Comparison of ENCODE assay signal across 26 mouse cellular contexts in genomic region chr8:80835401-80835800, GRCm38 (mm10). TPM values are rescaled to one million over a fixed set of nuclear protein-coding genes. Genes with fewer than 3 reads are reported as not detected.
"Had no signal": no experiment of that assay in that cellular context is flagged by ENCODE, and none has a peak within 500 bp of the region (broad histone marks: within the 10 kb centered on the region; RNA-seq: fewer than 3 reads in every experiment).

No protein-coding gene starts in this region.

- H3K9ac ChIP-seq: kidney, embryonic 15.5 days; limb, embryonic 13.5 days; liver, embryonic 12.5 days; liver, embryonic 15.5 days; lung, embryonic 15.5 days; midbrain, embryonic 13.5 days; neural tube, embryonic 13.5 days had no signal

- DNase-seq: kidney, postnatal 14 days; layer of hippocampus, adult 9-11 months; liver; lung, adult 18-20 months; lung, postnatal 10 days; lung, postnatal 36 days; retina, postnatal 1 day; right cerebral cortex, postnatal 25 days; spleen, adult 18-20 months; thymus, adult 2 months; thymus, postnatal 14 days; thymus, postnatal 4 days had no signal

- ATAC-seq: liver, embryonic 12.5 days; midbrain, embryonic 13.5 days; midbrain, embryonic 16.5 days had no signal

- H3K27ac ChIP-seq: kidney, embryonic 15.5 days; limb, embryonic 10.5 days; limb, embryonic 13.5 days; liver, embryonic 12.5 days; liver, embryonic 15.5 days; lung, embryonic 15.5 days; midbrain, embryonic 10.5 days; midbrain, embryonic 13.5 days; neural tube, embryonic 13.5 days had no signal

- H3K4me1 ChIP-seq: megakaryocyte, embryonic 14.5 days had no signal

- H3K4me2 ChIP-seq: kidney, embryonic 15.5 days; limb, embryonic 13.5 days; liver, embryonic 12.5 days; liver, embryonic 15.5 days; lung, embryonic 15.5 days; midbrain, embryonic 13.5 days; neural tube, embryonic 13.5 days had no signal

- H3K27me3 ChIP-seq: kidney, embryonic 15.5 days; limb, embryonic 13.5 days; liver, embryonic 12.5 days; liver, embryonic 15.5 days; lung, embryonic 15.5 days; midbrain, embryonic 13.5 days; neural tube, embryonic 13.5 days had no signal

- H3K36me3 ChIP-seq: kidney, embryonic 15.5 days; limb, embryonic 10.5 days; limb, embryonic 13.5 days; liver, embryonic 15.5 days; lung, embryonic 15.5 days; midbrain, embryonic 10.5 days; midbrain, embryonic 13.5 days; neural tube, embryonic 13.5 days had no signal

- H3K4me3 ChIP-seq: kidney, embryonic 15.5 days; layer of hippocampus, adult 2 months; limb, embryonic 10.5 days; limb, embryonic 13.5 days; liver, embryonic 12.5 days; liver, embryonic 15.5 days; lung, embryonic 15.5 days; megakaryocyte, embryonic 14.5 days; midbrain, embryonic 10.5 days; midbrain, embryonic 13.5 days; myocyte; neural tube, embryonic 13.5 days had no signal

- H3K9me3 ChIP-seq: kidney, embryonic 15.5 days; limb, embryonic 10.5 days; limb, embryonic 13.5 days; liver, embryonic 12.5 days; liver, embryonic 15.5 days; lung, embryonic 15.5 days; megakaryocyte, embryonic 14.5 days; midbrain, embryonic 10.5 days; midbrain, embryonic 13.5 days; neural tube, embryonic 13.5 days had no signal

RNA-seq across cellular contexts. Expression of gene Gab1, which starts 44.9 kb away (rescaled TPM):
- total RNA-seq: monocyte, adult 5-6 weeks had no signal
